Mouse (Mus musculus) brain, embryonic 14.5 days (tissue): ENCODE measurements around the gene Rarres2.

Experiments used
- CTCF ChIP-seq: fragments of 200-500 bp; IDR thresholded peaks from 2 replicates; pipeline ENCODE4 v1.5.1; 2012; ENCODE audit warnings: inconsistent platforms, mild to moderate bottlenecking, moderate library complexity, borderline replicate concordance; ENCODE audit not compliant: insufficient read depth, insufficient read length; ENCODE audit errors: extremely low read depth
- POLR2A ChIP-seq: fragments of 200-500 bp; IDR thresholded peaks from 2 replicates; pipeline ENCODE4 v1.6.1; 2012; ENCODE audit warnings: mild to moderate bottlenecking, inconsistent platforms, borderline replicate concordance; ENCODE audit not compliant: poor library complexity, insufficient read depth, insufficient read length, severe bottlenecking; ENCODE audit errors: extremely low read depth

- TF ChIP-seq CTCF: no peak
- TF ChIP-seq POLR2A: no peak
Observed at GRCm38 (mm10) chr6:48591221-48591845, 18.7 kb upstream of the Rarres2 start.
